Mouse (Mus musculus): ENCODE measurements at regions not wholly inside any gene's neighbourhood (a gene's known extent, or its start where the extent isn't known, plus 50 kb on each side); places are given as distances from the start of the nearest gene placed in this dataset.
"Not testable (repeated sequence)": the region's sequence is repeated elsewhere in the genome, so short reads cannot be mapped to it uniquely, and the experiment has no call there.

GRCm38 (mm10) chr4:69677315-69677714 is 723.1 kb upstream of the Brinp1 start:
- no peak for DNase-seq (ENCODE audit: low spot score)

- no peak for DNase-seq (ENCODE audit: low spot score)
These were observed 719.3 kb upstream of the Brinp1 start for GRCm38 (mm10) chr4:69673456-69673855.

GRCm38 (mm10) chr4:69628908-69629307 is 674.7 kb upstream of the Brinp1 start:
- DNase-seq (ENCODE audit: low spot score), result no peak

- not testable (repeated sequence) for DNase-seq (ENCODE audit: low spot score)
These were observed 672.2 kb upstream of the Brinp1 start for GRCm38 (mm10) chr4:69626426-69626825.

GRCm38 (mm10) chr4:69625831-69626230 is 671.6 kb upstream of the Brinp1 start:
- DNase-seq (ENCODE audit: low spot score), result no peak

GRCm38 (mm10) chr4:69621058-69621609 is 666.9 kb upstream of the Brinp1 start:
- DNase-seq (ENCODE audit: low spot score), result no peak

GRCm38 (mm10) chr4:69618161-69618730 is 664.0 kb upstream of the Brinp1 start:
- DNase-seq (ENCODE audit: low spot score), result no peak

- DNase-seq (ENCODE audit: low spot score), result no peak
These were observed 660.7 kb upstream of the Brinp1 start for GRCm38 (mm10) chr4:69614901-69615300.

GRCm38 (mm10) chr4:69611681-69612300 is 657.6 kb upstream of the Brinp1 start:
- no peak for DNase-seq (ENCODE audit: low spot score)

- DNase-seq (ENCODE audit: low spot score), result no peak
These were observed 654.7 kb upstream of the Brinp1 start for GRCm38 (mm10) chr4:69608885-69609284.

- DNase-seq (ENCODE audit: low spot score), result peak; percentile 7
These were observed 642.9 kb upstream of the Brinp1 start for GRCm38 (mm10) chr4:69596992-69597541.

- DNase-seq (ENCODE audit: low spot score), result no peak
These were observed 639.8 kb upstream of the Brinp1 start for GRCm38 (mm10) chr4:69594022-69594421.

GRCm38 (mm10) chr4:69576256-69576655 is 622.1 kb upstream of the Brinp1 start:
- no peak for DNase-seq (ENCODE audit: low spot score)

GRCm38 (mm10) chr4:69548104-69548503 is 593.9 kb upstream of the Brinp1 start:
- no peak for DNase-seq (ENCODE audit: low spot score)

- DNase-seq (ENCODE audit: low spot score), result peak; percentile 1
These were observed 584.1 kb upstream of the Brinp1 start for GRCm38 (mm10) chr4:69538172-69538908.

- DNase-seq (ENCODE audit: low spot score), result no peak
These were observed 578.9 kb upstream of the Brinp1 start for GRCm38 (mm10) chr4:69533107-69533506.

GRCm38 (mm10) chr4:69523112-69523511 is 568.9 kb upstream of the Brinp1 start:
- no peak for DNase-seq (ENCODE audit: low spot score)

- DNase-seq (ENCODE audit: low spot score), result no peak
These were observed 554.1 kb upstream of the Brinp1 start for GRCm38 (mm10) chr4:69508281-69508680.

- DNase-seq (ENCODE audit: low spot score), result no peak
These were observed 517.0 kb upstream of the Brinp1 start for GRCm38 (mm10) chr4:69471200-69471599.

GRCm38 (mm10) chr4:69459990-69460389 is 505.8 kb upstream of the Brinp1 start:
- peak; percentile 1 for DNase-seq (ENCODE audit: low spot score)

GRCm38 (mm10) chr4:69456420-69456819 is 502.2 kb upstream of the Brinp1 start:
- no peak for DNase-seq (ENCODE audit: low spot score)

- no peak for DNase-seq (ENCODE audit: low spot score)
These were observed 492.0 kb upstream of the Brinp1 start for GRCm38 (mm10) chr4:69446161-69446560.

- DNase-seq (ENCODE audit: low spot score), result peak; percentile 36
These were observed 489.8 kb upstream of the Brinp1 start for GRCm38 (mm10) chr4:69443956-69444355.

Measured in embryo, embryonic 10.5 days (tissue).